Mouse (Mus musculus) spleen, adult 2 months (tissue): ENCODE data around the gene Bbs9.

Experiments used
- CTCF ChIP-seq: fragments of 200-500 bp; IDR thresholded peaks from 2 replicates; pipeline ENCODE4 v1.5.1; 2011; ENCODE audit warnings: mild to moderate bottlenecking, inconsistent platforms; ENCODE audit not compliant: insufficient read depth, insufficient read length, insufficient replicate concordance; ENCODE audit errors: extremely low read depth
- POLR2A ChIP-seq: fragments of 200-500 bp; IDR thresholded peaks from 2 replicates; pipeline ENCODE4 v1.6.1; 2011; ENCODE audit warnings: low read depth, low read length, inconsistent platforms

DNA sequence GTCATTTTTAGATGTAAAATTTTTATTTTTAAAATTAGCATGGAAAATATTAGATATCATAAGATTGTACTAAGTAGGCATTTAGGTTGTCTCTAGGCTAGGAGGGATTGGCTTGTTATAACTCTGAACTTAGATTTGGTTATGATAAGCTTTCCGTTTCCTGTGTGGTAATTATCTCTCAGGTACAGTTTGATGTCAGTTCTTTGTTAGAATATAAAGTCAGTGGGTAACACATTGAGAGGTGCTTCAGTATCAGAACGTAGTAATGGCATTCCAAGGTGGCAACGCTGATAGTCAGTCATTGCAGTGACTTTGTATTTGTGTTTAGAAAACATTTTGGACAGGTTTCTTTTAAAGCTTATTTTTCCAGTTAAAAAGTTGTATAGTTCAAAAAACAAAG lies 170.9 kb downstream of the Bbs9 start:
- TF ChIP-seq CTCF (no peak), POLR2A (no peak)
